Mouse (Mus musculus): ENCODE measurements around the gene Rap2a.

DNA sequence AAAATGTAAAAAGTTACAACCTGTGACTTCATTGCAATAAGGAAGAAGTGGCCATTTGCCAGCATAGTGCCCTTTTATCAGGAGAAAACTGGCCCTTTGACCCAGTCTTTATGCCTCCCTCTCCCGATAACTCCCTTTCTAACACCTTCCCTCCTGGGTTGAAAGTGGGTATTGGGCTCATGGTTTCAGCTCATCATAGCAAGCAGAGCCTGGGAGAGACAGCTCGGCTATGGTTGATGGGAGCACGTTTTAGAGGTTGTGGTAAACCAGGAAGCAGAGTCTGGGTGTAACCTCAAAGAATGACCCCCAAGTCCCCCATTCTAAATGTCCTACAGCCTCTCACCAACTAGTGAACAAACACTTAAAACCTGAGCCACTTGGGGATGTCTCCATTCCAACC lies 64.7 kb downstream of the Rap2a start:
- TF ChIP-seq ZNF384 (IDR thresholded peaks at IDR 0.05; ENCODE audit: low read depth, low read length) (no peak), EP300 (IDR thresholded peaks at IDR 0.05; ENCODE audit: low read length) (no peak), POLR2A (IDR thresholded peaks at IDR 0.05; ENCODE audit: low read depth, low read length) (no peak), TCF12 (IDR thresholded peaks at IDR 0.05; ENCODE audit: low read depth, low read length) (no peak), MAFK (IDR thresholded peaks at IDR 0.05; ENCODE audit: insufficient replicate concordance, low read length) (no peak), GABPA (IDR thresholded peaks at IDR 0.05; ENCODE audit: insufficient replicate concordance, low read depth, low read length) (no peak), MEF2A (IDR thresholded peaks at IDR 0.05; ENCODE audit: borderline replicate concordance, low read depth, low read length) (no peak)

All from CH12.LX (cell line).